Mouse (Mus musculus) G1E (cell line): ENCODE data around the gene Gm20481. TPM values are rescaled to one million over a fixed set of nuclear protein-coding genes. Genes with fewer than 3 reads are reported as not detected.
"Not testable (repeated sequence)": the region's sequence is repeated elsewhere in the genome, so short reads cannot be mapped to it uniquely, and the experiment has no call there.

Experiments
- ATAC-seq: 2 replicates; pipeline ENCODE4 v1.8.0; 2016; ENCODE audit warnings: mild to moderate bottlenecking; ENCODE audit not compliant: insufficient number of reproducible peaks, poor library complexity, low FRiP score, severe bottlenecking; ENCODE audit errors: extremely low read depth
- DNase-seq: peaks from one replicate; pipeline ENCODE4 v3.0.0; 2012; ENCODE audit warnings: low spot score
- H3K27me3 ChIP-seq: 2 replicates; pipeline ENCODE4 v1.6.1; 2012; ENCODE audit warnings: mild to moderate bottlenecking, low read length, inconsistent platforms; ENCODE audit not compliant: insufficient read depth
- H3K36me3 ChIP-seq: replicated peaks from 2 replicates; pipeline ENCODE3; 2012; ENCODE audit warnings: mild to moderate bottlenecking, inconsistent platforms
- H3K4me1 ChIP-seq: 2 replicates; pipeline ENCODE4 v1.6.1; 2012; ENCODE audit warnings: low read depth, low read length, inconsistent platforms, mixed read lengths; ENCODE audit not compliant: insufficient read depth
- H3K4me3 ChIP-seq: 2 replicates; pipeline ENCODE4 v1.5.1; 2012; ENCODE audit warnings: low read depth, mild to moderate bottlenecking, inconsistent platforms, low read length, moderate library complexity, mixed read lengths
- H3K9me3 ChIP-seq: replicated peaks from 2 replicates; pipeline ENCODE4 v1.6.1; 2012; ENCODE audit warnings: inconsistent platforms
- CTCF ChIP-seq: IDR thresholded peaks from 2 replicates; pipeline ENCODE4 v1.5.1; 2012; ENCODE audit warnings: low read depth, low read length, inconsistent platforms, mixed read lengths
- GATA1 ChIP-seq: IDR thresholded peaks from 2 replicates; pipeline ENCODE4 v1.6.1; 2012; ENCODE audit warnings: borderline replicate concordance, low read length, inconsistent platforms, mixed read lengths
- GATA2 ChIP-seq: IDR thresholded peaks from 2 replicates; pipeline ENCODE4 v1.6.1; 2012; ENCODE audit warnings: low read depth, low read length, inconsistent platforms, borderline replicate concordance
- POLR2AphosphoS5 ChIP-seq: IDR thresholded peaks from 2 replicates; pipeline ENCODE4 v1.6.1; 2012; ENCODE audit warnings: low read depth, low read length, inconsistent platforms; ENCODE audit not compliant: insufficient replicate concordance
- TAL1 ChIP-seq: conservative IDR thresholded peaks from 2 replicates; pipeline ENCODE4 v1.6.1; 2012; ENCODE audit warnings: low read depth, low read length, inconsistent platforms, mixed read lengths
- polyA plus RNA-seq: library from polyadenylated mRNA; stranded (reverse); fragments of >175 nt; gene quantifications from 2 replicates; pipeline ENCODE4 v1.2.3, GENCODE M21; 2012
- total RNA-seq, 2 experiments: library from RNA; stranded (forward) in 1 of 2; stranded (reverse) in 1 of 2; fragments of 200-1000 nt in 1 of 2; fragments of >200 nt in 1 of 2; fragmentation: Nextera tagmentation in 1 of 2; gene quantifications; 2 replicates each; pipeline ENCODE4 v1.2.3; 2014 to 2017

Gene Gm20481
- total and polyA plus RNA-seq, 3 experiments, result 0.44 TPM; not detected in 2

DNA sequence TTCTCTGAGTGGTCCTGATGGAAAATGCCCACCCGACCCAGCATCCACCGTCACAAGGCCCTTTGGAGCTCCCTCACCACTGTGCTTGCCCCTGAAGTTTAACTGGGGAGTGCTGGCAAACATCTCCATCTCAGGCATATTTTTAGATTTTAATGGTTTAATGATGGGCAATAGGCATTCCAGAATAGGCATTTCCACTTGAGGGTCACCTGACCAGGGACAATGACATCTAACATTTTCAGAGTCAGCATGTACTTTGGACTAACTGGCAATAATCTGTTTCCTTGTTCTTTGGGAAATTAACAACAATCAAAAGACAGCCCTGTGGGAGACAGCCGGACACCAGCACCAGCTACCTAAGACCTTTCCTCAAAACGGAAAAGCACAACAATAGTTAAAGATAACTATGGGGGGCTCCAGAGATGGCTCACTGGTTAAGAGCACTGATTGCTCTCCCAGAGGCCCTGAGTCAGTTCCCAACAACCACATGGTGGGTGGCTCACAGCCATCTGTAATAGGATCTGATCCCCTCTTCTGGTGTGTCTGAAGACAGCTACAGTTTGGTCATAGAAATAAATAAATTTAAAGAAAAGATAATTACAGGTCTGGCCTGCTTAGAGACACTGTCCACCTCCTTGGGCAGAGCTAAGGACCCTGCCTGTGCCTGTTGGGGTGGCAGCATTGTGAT is 26.4 kb upstream of the Gm20481 start:
- Histone ChIP-seq H3K9me3 (no peaks in the 10 kb centered on the region), H3K27me3 (peaks cover 2% of the 10 kb centered on the region; the same call in 1 of the 2 replicates), H3K36me3 (peaks cover 3% of the 10 kb centered on the region), H3K4me3 (no peak overlapping the region), H3K4me1 (peaks cover 11% of the 10 kb centered on the region)
- ATAC-seq (no peak), DNase-seq (no peak)
- TF ChIP-seq GATA2 (no peak), CTCF (no peak), TAL1 (no peak), POLR2AphosphoS5 (no peak), GATA1 (no peak)

DNA sequence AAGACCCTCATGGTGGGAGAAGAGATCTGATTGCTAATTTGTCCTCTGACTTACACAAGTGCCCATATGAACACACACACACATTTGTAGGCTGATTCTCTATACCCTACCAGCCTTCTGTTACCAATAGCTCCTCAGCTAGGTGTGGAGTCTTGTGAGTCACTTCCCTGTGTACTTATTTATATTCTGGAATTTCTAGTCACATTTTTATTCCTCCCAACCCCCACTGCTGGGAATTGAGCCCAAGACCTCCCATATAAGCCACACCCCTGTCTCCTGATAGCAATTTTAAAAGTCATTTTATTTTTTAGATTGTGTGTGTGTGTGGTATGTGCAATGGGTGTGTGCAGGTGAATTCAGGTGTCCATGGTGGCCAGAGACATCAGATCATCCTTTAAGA is 25.4 kb upstream of the Gm20481 start:
- no peak for TF ChIP-seq CTCF
- no peak for TF ChIP-seq GATA2
- TF ChIP-seq POLR2AphosphoS5, result no peak
- no peak for DNase-seq
- Histone ChIP-seq H3K9me3 (no peaks in the 10 kb centered on the region), H3K27me3 (no peaks in the 10 kb centered on the region; the same call in 1 of the 2 replicates), H3K4me1 (peaks cover 12% of the 10 kb centered on the region), H3K4me3 (no peak overlapping the region), H3K36me3 (peaks cover 11% of the 10 kb centered on the region)
- ATAC-seq, result no peak

DNA sequence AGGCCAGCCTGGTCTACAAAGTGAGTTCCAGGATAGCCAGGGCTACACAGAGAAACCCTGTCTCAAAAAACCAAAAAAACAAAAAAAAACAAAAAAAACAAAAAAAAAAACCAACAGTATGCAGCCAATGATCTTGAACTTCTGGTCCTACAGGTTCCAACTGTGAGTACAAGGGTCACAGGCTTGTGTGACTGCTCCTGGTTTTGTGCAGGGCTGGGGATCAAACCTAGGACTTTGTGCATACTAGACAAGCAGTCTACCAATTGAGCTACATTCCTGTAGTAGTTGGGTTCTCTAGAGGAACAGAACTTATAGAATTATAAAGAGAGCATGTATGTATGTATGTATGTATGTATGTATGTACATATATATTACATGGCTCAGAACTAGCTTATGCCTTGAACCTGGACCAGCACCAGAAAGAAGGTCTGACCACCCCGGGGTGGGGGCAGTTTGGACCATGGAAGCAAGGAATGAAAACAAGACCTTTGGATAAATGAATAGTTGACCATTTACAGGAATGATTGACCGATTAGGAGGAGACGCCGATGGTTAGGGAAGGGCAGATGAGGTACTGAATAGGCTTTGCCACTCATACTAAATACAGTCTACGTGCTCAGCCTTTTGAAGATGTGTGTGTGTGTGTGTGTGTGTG is 23.1 kb upstream of the Gm20481 start:
- Histone ChIP-seq H3K4me3 (no peak overlapping the region), H3K4me1 (peaks cover 23% of the 10 kb centered on the region), H3K36me3 (peaks cover 33% of the 10 kb centered on the region), H3K27me3 (no peaks in the 10 kb centered on the region; the same call in 1 of the 2 replicates), H3K9me3 (no peaks in the 10 kb centered on the region)
- ATAC-seq (no peak), DNase-seq (no peak)
- TF ChIP-seq GATA2 (no peak), TAL1 (no peak), POLR2AphosphoS5 (no peak), CTCF (no peak), GATA1 (no peak)

GRCm38 (mm10) chr17:34947606-34948005 is 22.1 kb upstream of the Gm20481 start:
- Histone ChIP-seq H3K27me3 (no peaks in the 10 kb centered on the region; the same call in 1 of the 2 replicates), H3K36me3 (peaks cover 37% of the 10 kb centered on the region), H3K4me3 (no peak overlapping the region), H3K9me3 (no peaks in the 10 kb centered on the region), H3K4me1 (peaks cover 19% of the 10 kb centered on the region)
- TF ChIP-seq CTCF, result peak; percentile 9; the same call in 1 of the 2 replicates
- no peak for TF ChIP-seq GATA1
- ATAC-seq (no peak), DNase-seq (no peak)

GRCm38 (mm10) chr17:34948721-34949552 is 20.8 kb upstream of the Gm20481 start:
- peak overlapping the region; percentile 7; the same call in 1 of the 2 replicates for H3K4me3 ChIP-seq
- not testable (repeated sequence) for DNase-seq, ATAC-seq, H3K27me3 ChIP-seq, H3K9me3 ChIP-seq
- peaks cover 25% of the 10 kb centered on the region for H3K4me1 ChIP-seq
- H3K36me3 ChIP-seq, result peaks cover 37% of the 10 kb centered on the region

DNA sequence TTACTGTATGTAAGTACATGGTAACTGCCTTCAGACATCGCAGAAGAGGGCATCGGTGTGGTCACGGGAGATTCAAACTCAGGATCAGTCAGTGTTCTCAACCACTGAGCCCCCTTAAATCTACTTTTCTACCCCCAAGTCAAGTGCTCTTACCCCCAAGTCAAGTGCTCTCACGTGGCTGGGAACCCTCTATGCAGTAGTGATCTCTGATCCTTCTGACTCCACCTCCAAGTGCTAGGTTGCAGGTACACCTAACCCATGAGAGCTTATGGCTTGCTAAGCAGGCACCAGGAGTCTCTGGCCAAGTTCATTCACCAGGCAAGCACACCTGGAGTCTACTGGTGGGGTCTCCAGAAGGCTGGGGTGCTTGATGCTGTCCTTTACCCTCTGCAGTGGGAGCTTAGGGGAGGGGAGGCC is 20.2 kb upstream of the Gm20481 start:
- peak overlapping the region; percentile 7; the same call in 1 of the 2 replicates for H3K4me3 ChIP-seq
- no peak for DNase-seq
- no peaks in the 10 kb centered on the region for H3K9me3 ChIP-seq
- TF ChIP-seq CTCF (no peak), POLR2AphosphoS5 (no peak), TAL1 (no peak)
- peaks cover 25% of the 10 kb centered on the region for H3K4me1 ChIP-seq
- no peak for ATAC-seq
- H3K27me3 ChIP-seq, result no peaks in the 10 kb centered on the region; the same call in 1 of the 2 replicates
- H3K36me3 ChIP-seq, result peaks cover 37% of the 10 kb centered on the region
